Mouse (Mus musculus) bone marrow macrophage, adult 2 months (primary cell): ENCODE measurements around the gene Syngr2. TPM values are rescaled to one million over a fixed set of nuclear protein-coding genes. Genes with fewer than 3 reads are reported as not detected.

Experiments
- H3K27ac ChIP-seq: 2 replicates; pipeline ENCODE4 v1.5.1; 2012; ENCODE audit warnings: low read depth, low read length; ENCODE audit not compliant: insufficient read depth
- H3K4me1 ChIP-seq: 2 replicates; pipeline ENCODE4 v1.6.1; 2012; ENCODE audit warnings: low read length; ENCODE audit not compliant: control insufficient read depth, insufficient read depth
- H3K4me3 ChIP-seq: 2 replicates; pipeline ENCODE4 v1.5.1; 2012; ENCODE audit warnings: mild to moderate bottlenecking, low read length, moderate library complexity; ENCODE audit not compliant: insufficient read depth
- CTCF ChIP-seq: IDR thresholded peaks from 2 replicates; pipeline ENCODE4 v1.5.1; 2012; ENCODE audit warnings: low read depth, mild to moderate bottlenecking, low read length, moderate library complexity
- POLR2A ChIP-seq: IDR thresholded peaks from 2 replicates; pipeline ENCODE4 v1.6.1; 2012; ENCODE audit warnings: mild to moderate bottlenecking, low read depth, low read length, borderline replicate concordance
- polyA plus RNA-seq: library from polyadenylated mRNA; stranded (reverse); fragments of >200 nt; gene quantifications from 2 replicates; pipeline ENCODE4 v1.2.4, GENCODE M21; 2012; ENCODE audit not compliant: missing spikeins, insufficient read depth, insufficient read length

Gene Syngr2
- polyA plus RNA-seq, 1 experiment = 189 TPM

DNA sequence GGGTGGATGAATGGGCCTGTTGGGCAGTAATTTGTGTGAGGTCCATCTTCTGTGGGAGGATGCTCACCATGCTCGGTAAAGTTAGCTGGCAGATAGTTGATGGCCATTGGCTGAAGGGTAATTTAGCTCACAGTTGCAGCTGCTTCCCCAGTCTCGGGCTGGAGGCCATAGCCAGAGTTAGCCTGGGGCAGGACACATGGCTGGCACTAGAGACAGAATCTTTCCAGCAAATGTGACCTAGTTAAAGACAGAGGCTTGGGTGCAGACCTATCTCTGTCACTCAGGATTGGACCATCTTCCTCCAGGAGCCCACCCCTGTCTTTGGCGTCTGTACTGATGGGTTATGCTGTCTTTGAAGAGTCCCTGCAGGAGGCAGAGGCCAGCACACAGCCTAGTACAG lies 48.9 kb downstream of the Syngr2 start:
- Histone ChIP-seq H3K4me1 (0 out of 2 replicates have a peak, but pooled peaks cover 4% of the 10 kb centered on the region), H3K27ac (no peak overlapping the region), H3K4me3 (no peak overlapping the region)
- TF ChIP-seq CTCF = no peak
- no peak for TF ChIP-seq POLR2A

DNA sequence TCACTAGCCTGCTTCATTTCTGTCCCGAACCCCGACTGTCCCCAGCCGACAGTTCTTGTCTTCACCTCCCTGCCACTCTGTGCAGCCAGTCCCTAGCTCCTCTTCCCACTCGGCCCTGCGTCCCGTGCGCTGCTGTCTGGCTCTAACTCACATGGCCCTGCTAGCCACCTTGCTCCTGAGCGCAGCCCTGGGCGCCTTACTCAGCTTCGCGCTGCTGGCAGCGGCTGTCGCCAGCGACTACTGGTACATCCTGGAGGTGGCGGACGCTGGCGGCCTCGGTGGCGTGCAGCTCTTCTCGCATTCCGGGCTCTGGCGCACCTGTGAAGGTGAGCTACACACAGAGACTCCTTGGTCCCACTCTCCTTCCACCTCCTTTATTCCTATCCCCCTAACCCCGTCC lies 51.1 kb downstream of the Syngr2 start, which contains the start of gene Tmem235:
Gene Tmem235, plus strand, starts transcription at position 152 of the 400 bp plus-strand sequence.
- no peak within 1 kb of the TSS for H3K4me3 ChIP-seq
- no peak within 1 kb of the TSS for H3K27ac ChIP-seq
- no peak for TF ChIP-seq CTCF
- TF ChIP-seq POLR2A = no peak
- peaks cover 10% of the 10 kb centered on the region for H3K4me1 ChIP-seq

DNA sequence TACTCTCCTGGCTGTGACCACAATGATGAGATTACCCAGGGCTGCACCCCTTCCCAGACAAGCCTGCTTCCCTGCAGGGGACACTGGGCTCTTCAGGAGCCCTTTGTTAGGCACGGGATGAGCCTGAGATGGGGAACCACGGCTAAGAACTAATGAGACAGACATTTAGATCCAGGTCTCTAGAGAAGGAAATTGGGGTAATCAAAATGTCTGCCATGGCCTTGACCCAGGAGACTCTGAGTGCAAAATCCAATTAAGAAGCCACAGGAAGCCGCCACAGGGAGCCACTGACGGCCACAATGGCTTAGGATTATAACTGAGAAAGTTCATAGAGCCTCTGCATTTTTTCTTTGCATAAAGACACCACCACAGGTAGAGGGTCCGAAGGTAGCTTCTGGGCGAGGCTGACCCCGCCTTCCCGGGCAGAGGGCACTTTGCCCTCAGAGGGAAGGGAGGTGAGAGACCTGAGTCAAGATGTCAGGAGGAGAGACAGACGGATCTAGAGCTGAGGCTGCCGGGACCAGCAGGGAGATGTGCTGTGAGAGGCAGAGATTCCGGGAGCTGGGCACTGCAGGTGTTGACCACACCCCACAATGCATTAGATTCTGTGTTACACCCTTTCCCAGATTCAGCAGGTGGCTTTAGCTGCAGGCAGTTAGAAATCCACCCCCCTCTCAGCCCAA lies 53.8 kb downstream of the Syngr2 start:
- Histone ChIP-seq H3K4me1 (peaks cover 14% of the 10 kb centered on the region), H3K4me3 (no peak overlapping the region), H3K27ac (no peak overlapping the region)
- no peak for TF ChIP-seq CTCF
- TF ChIP-seq POLR2A = no peak

Other genes with a start within 250 kb of the Syngr2 start
- 16.4 and 16.9 TPM in 2 replicates for gene Tnrc6c, start 155.4 kb upstream of the Syngr2 start, polyA plus RNA-seq
- 2.1 and 2.7 TPM in 2 replicates for gene Tmc8, start 27.6 kb upstream of the Syngr2 start, polyA plus RNA-seq
- 16.7 and 36.7 TPM in 2 replicates for gene Tmc6, start 27.5 kb upstream of the Syngr2 start, polyA plus RNA-seq
- not detected in 2 replicates for gene 6030468B19Rik, start 12.0 kb upstream of the Syngr2 start, polyA plus RNA-seq
- 4.0 and 5.0 TPM in 2 replicates for gene Gm20708, start within 50 bp of the Syngr2 start, polyA plus RNA-seq
- 3.5 and 9.9 TPM in 2 replicates for gene Afmid, start 16.3 kb downstream of the Syngr2 start, polyA plus RNA-seq
- 56.8 and 70.1 TPM in 2 replicates for gene Tk1, start 16.4 kb downstream of the Syngr2 start, polyA plus RNA-seq
- 97.3 and 103 TPM in 2 replicates for gene Birc5, start 39.6 kb downstream of the Syngr2 start, polyA plus RNA-seq
- not detected in 2 replicates for gene Tmem235, start 51.1 kb downstream of the Syngr2 start, polyA plus RNA-seq
- gene Tha1, start 63.8 kb downstream of the Syngr2 start, polyA plus RNA-seq = 2.8 and 4.5 TPM in 2 replicates
- 6.9 and 7.1 TPM in 2 replicates for gene Socs3, start 160.4 kb downstream of the Syngr2 start, polyA plus RNA-seq
- gene Pgs1, start 176.6 kb downstream of the Syngr2 start, polyA plus RNA-seq = 35.4 and 37.1 TPM in 2 replicates